Mouse (Mus musculus) forebrain, embryonic 13.5 days (tissue): Measurements from ENCODE around the gene Psmb7. TPM values are rescaled to one million over a fixed set of nuclear protein-coding genes. Genes with fewer than 3 reads are reported as not detected.
A peak's percentile ranks its signal among the peaks of the same experiment; 100 is the strongest.

Source experiments
- ATAC-seq: fragments of 200-750 bp; cut with Nextera tagmentation; 2 replicates; pipeline ENCODE4 v1.8.0; 2017
- H3K27ac ChIP-seq: fragments of 300-500 bp; sonication (generic); 2 replicates; pipeline ENCODE4 v1.5.1; 2015; ENCODE audit warnings: inconsistent platforms, mild to moderate bottlenecking, moderate library complexity
- H3K27me3 ChIP-seq: fragments of 300-500 bp; sonication (generic); 2 replicates; pipeline ENCODE4 v1.6.1; 2015; ENCODE audit warnings: mild to moderate bottlenecking, inconsistent platforms
- H3K36me3 ChIP-seq: fragments of 300-500 bp; sonication (generic); 2 replicates; pipeline ENCODE4 v1.6.1; 2015; ENCODE audit warnings: mild to moderate bottlenecking, inconsistent platforms; ENCODE audit not compliant: poor library complexity, severe bottlenecking
- H3K4me1 ChIP-seq: fragments of 300-500 bp; sonication (generic); 2 replicates; pipeline ENCODE4 v1.6.1; 2015; ENCODE audit warnings: inconsistent platforms
- H3K4me2 ChIP-seq: fragments of 300-500 bp; sonication (generic); 2 replicates; pipeline ENCODE4 v1.6.1; 2015; ENCODE audit warnings: inconsistent platforms, mild to moderate bottlenecking, moderate library complexity
- H3K4me3 ChIP-seq: fragments of 300-500 bp; sonication (generic); 2 replicates; pipeline ENCODE4 v1.5.1; 2015; ENCODE audit warnings: mild to moderate bottlenecking, inconsistent platforms
- H3K9ac ChIP-seq: fragments of 300-500 bp; sonication (generic); 2 replicates; pipeline ENCODE4 v1.6.1; 2015; ENCODE audit warnings: mild to moderate bottlenecking, inconsistent platforms
- H3K9me3 ChIP-seq: fragments of 300-500 bp; sonication (generic); replicated peaks from 2 replicates; pipeline ENCODE4 v1.6.1; 2016; ENCODE audit warnings: inconsistent platforms
- WGBS: fragments of 180-500 bp; shearing (Covaris S2); methylation state at CpG from one replicate; pipeline ENCODE4 v1.1.7; 2015; 5-methylcytosine and 5-hydroxymethylcytosine counted together
- polyA plus RNA-seq: library from polyadenylated mRNA; unstranded; fragments of >200 nt; fragmentation: Nextera tagmentation; extraction: Ambion mirVana; gene quantifications from 2 replicates; pipeline ENCODE4 v1.2.1, GENCODE M21; 2015

The Psmb7 gene
- polyA plus RNA-seq, 1 experiment from 2014 or later = 354 TPM

DNA sequence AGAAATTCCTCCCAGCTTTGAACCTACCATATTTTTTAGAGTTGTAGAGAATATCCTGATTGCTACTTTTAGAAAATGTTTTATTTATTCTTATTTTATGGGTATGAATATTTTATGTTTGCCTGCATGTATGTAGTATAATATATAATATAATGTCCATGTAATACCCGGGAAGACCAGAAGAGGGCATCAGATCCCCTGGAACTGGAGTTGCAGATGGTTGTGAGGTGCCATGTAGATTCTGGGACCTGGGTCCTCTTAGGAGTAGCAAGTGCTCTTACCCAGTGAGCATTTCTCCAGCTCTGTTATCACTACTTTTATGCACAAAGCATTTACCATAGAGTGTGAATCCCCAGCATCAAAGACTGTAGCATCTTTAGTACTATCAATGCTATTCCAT, 17.5 kb upstream of the Psmb7 start:
- Histone ChIP-seq H3K4me2 (no peak overlapping the region), H3K9me3 (no peaks in the 10 kb centered on the region), H3K4me1 (no peaks in the 10 kb centered on the region; the same call in 1 of the 2 replicates), H3K27me3 (peaks cover 7% of the 10 kb centered on the region), H3K36me3 (no peaks in the 10 kb centered on the region), H3K9ac (no peak overlapping the region), H3K27ac (no peak overlapping the region), H3K4me3 (no peak overlapping the region)
- ATAC-seq = no peak
- 0% methylated on average over 1 of the region's 1 CpGs for WGBS

DNA sequence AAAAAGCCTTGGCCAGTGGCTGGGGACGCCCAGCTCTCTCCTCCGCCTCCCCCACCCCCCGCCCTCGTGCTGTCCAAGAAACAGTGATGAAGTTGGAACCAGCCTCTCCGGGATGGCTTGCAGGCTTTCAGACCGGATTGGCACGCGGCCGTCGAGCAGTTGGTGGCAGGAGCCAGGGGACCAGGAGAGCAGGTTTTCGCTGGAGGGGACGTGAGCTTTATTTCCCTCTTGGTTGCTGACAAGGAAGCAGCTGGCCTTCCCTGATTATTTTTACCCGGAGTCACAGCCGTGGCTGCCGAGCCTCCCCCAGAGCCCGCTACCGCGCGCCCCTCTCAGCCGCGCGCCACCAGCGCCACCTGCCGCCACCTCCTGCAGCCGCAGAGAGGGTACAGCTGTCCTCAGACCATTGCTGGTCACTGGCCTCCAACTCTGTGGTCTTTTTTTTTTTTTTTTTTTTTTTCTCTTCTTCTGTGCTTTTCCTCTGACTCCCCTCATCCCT, 14.5 kb upstream of the Psmb7 start:
- Histone ChIP-seq H3K27me3 (peaks cover 7% of the 10 kb centered on the region), H3K4me1 (no peaks in the 10 kb centered on the region; the same call in 1 of the 2 replicates), H3K27ac (peak overlapping the region; percentile 66), H3K9ac (peak overlapping the region; percentile 67), H3K4me3 (peak overlapping the region; percentile 39), H3K36me3 (no peaks in the 10 kb centered on the region), H3K4me2 (peak overlapping the region; percentile 65), H3K9me3 (no peaks in the 10 kb centered on the region)
- WGBS = under 1% methylated on average over 25 of the region's 25 CpGs
- ATAC-seq = peak; percentile 98

DNA sequence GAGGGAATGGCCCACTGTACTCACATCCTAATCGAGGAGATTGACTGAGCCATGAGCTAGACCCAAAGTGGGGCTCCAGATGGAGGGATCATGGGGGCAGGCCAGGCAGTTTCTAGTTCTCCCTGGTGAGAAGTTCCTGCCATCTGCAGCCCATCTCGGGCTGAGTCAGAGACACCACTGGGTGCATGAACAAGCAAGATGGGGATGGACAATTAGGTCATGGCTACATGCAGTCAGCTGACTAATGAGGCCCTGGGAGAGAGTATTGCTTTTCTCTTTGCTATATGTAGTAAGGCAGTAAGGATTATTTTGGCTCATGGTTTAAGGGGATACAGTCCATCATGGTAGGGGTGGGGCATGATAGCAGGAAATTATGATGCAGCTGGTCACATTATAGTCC, 9.8 kb upstream of the Psmb7 start:
- no peaks in the 10 kb centered on the region; the same call in 1 of the 2 replicates for H3K4me1 ChIP-seq
- no peaks in the 10 kb centered on the region for H3K27me3 ChIP-seq
- no peak overlapping the region for H3K4me3 ChIP-seq
- H3K9me3 ChIP-seq = no peaks in the 10 kb centered on the region
- no peaks in the 10 kb centered on the region for H3K36me3 ChIP-seq
- H3K27ac ChIP-seq = no peak overlapping the region
- H3K9ac ChIP-seq = no peak overlapping the region
- ATAC-seq = no peak
- 78% methylated on average over 2 of the region's 2 CpGs for WGBS
- no peak overlapping the region for H3K4me2 ChIP-seq

DNA sequence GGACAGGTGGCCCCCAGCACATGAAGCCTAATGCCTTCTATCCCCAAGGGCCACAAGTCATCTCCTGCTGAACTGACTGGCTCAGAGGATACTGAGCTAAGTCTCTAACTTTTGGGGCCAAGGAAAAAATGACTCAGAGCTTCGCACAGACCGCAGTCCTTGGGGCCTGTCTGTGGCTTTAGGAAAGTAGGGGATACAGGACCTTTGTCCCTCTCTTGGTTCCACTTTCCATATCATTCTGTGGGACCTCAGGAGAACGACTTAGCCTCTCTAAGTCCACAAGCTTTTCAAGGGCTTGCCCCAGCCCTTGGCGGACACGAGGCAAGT, 9.4 kb upstream of the Psmb7 start:
- H3K4me2 ChIP-seq = no peak overlapping the region
- H3K27me3 ChIP-seq = no peaks in the 10 kb centered on the region
- H3K9ac ChIP-seq = no peak overlapping the region
- no peak for ATAC-seq
- no peaks in the 10 kb centered on the region; the same call in 1 of the 2 replicates for H3K4me1 ChIP-seq
- no peak overlapping the region for H3K27ac ChIP-seq
- no peak overlapping the region for H3K4me3 ChIP-seq
- no peaks in the 10 kb centered on the region for H3K9me3 ChIP-seq
- no peaks in the 10 kb centered on the region for H3K36me3 ChIP-seq
- 93% methylated on average over 5 of the region's 5 CpGs for WGBS

DNA sequence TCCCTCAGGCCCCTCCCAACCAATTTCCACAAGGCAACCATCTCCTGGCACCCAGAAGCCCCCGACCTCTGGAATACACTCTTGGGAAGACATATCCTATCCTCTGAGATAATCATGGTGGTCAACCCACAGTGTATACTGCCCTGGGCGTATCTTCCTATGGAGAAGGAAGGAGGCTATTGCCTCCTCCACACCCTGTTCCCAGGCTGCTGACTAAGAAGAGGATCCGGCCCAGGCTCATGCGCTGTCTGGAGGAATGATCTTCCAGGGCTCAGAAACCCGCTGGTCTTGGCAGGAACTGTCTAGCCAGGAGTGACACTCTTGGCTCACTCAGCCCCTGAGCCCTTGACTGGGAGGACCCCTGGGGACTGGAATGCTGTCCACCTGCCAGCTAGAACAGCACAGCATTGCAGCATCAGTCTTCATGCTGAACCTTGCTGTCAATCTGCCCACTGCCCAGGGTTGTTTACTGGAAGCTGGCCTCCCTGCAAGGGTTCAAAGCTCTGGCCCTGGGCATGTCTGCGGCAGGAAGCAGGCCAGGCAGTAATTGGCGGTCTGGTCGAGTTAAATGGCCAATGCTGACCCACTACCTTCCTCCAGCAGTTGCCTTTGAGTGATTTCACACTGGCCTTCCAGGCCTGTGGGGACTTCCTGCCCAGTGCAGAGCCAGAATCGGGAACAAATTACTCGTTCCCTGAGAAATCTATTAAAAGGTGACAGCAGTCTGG, 8.8 kb upstream of the Psmb7 start:
- no peaks in the 10 kb centered on the region for H3K36me3 ChIP-seq
- no peak overlapping the region for H3K4me2 ChIP-seq
- no peak overlapping the region for H3K9ac ChIP-seq
- 70% methylated on average over 10 of the region's 10 CpGs for WGBS
- H3K27ac ChIP-seq = no peak overlapping the region
- H3K27me3 ChIP-seq = no peaks in the 10 kb centered on the region
- H3K4me3 ChIP-seq = no peak overlapping the region
- ATAC-seq = no peak
- H3K9me3 ChIP-seq = no peaks in the 10 kb centered on the region
- peaks cover 1% of the 10 kb centered on the region; the same call in 1 of the 2 replicates for H3K4me1 ChIP-seq

DNA sequence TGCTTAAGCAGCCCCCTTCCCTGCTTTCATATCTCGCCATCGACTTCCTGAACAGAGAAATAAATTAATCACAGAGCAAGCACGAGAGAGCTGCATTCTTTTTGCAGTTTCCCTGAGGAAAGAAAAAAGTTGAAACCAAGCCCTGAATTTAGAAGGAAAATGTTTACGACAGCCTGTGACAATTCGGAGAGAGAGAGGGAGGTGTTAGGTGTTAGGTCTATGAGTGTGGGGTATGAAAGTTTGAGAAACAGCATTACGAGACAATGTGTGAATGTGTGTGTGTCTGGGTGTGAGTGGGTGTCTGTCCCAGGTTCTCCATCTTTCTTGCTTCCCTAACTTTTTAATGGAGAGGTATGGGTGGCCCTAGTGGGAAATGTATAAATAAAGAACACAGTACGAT, 8.2 kb upstream of the Psmb7 start:
- Histone ChIP-seq H3K27ac (no peak overlapping the region), H3K4me1 (peaks cover 8% of the 10 kb centered on the region), H3K27me3 (no peaks in the 10 kb centered on the region), H3K9me3 (no peaks in the 10 kb centered on the region), H3K4me3 (no peak overlapping the region), H3K36me3 (no peaks in the 10 kb centered on the region), H3K4me2 (no peak overlapping the region), H3K9ac (no peak overlapping the region)
- 83% methylated on average over 7 of the region's 7 CpGs for WGBS
- ATAC-seq = no peak

DNA sequence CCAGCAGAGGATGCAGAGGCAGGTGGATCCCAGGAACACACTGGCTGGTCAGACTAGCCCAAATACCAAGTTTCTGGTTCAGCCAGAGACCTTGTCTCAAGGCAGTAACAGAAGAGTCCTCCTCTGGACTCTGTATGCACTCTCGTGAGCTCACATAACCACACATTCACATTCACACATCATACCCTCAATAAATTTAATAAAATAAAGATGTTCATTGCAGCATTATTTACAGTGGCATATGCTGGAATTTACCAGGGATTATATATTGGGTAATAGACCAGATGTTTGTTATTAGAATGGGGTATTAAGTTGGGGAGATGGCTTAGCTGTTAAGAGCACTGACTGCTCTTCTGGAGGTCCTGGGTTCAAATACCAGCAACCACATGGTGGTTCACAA, 6.5 kb upstream of the Psmb7 start:
- H3K9me3 ChIP-seq = no peaks in the 10 kb centered on the region
- H3K4me2 ChIP-seq = no peak overlapping the region
- no peaks in the 10 kb centered on the region for H3K27me3 ChIP-seq
- WGBS = 90% methylated on average over 1 of the region's 1 CpGs
- no peak overlapping the region for H3K27ac ChIP-seq
- H3K9ac ChIP-seq = no peak overlapping the region
- H3K4me3 ChIP-seq = no peak overlapping the region
- ATAC-seq = no peak
- H3K36me3 ChIP-seq = no peaks in the 10 kb centered on the region
- H3K4me1 ChIP-seq = peaks cover 9% of the 10 kb centered on the region

DNA sequence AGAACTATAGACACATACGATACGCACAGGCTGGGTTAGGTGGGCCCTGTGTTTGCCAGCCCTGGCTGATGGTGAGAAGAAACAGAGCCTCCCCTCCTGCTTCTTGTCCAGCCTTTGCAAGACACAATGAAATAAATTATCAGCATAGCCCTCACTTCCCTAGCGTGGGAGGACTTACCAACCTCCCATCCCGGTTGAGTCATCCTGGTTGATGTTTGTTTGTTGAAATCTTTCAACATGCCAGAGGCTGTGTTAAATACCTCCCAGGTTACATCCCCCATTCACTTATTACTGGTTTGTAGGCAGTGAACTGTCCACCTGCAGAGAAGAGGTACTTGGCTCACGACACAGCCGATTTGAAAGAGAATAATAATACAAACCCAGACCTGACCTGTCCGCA, 3.8 kb upstream of the Psmb7 start:
- 79% methylated on average over 7 of the region's 7 CpGs for WGBS
- Histone ChIP-seq H3K9me3 (no peaks in the 10 kb centered on the region), H3K27ac (peak overlapping the region; percentile 69), H3K4me2 (peak overlapping the region; percentile 24; the same call in 1 of the 2 replicates), H3K4me1 (peaks cover 19% of the 10 kb centered on the region), H3K4me3 (no peak overlapping the region), H3K9ac (0 out of 2 replicates have a peak overlapping the region, but pooled peaks have one; percentile 14), H3K27me3 (no peaks in the 10 kb centered on the region), H3K36me3 (no peaks in the 10 kb centered on the region)
- no peak for ATAC-seq

DNA sequence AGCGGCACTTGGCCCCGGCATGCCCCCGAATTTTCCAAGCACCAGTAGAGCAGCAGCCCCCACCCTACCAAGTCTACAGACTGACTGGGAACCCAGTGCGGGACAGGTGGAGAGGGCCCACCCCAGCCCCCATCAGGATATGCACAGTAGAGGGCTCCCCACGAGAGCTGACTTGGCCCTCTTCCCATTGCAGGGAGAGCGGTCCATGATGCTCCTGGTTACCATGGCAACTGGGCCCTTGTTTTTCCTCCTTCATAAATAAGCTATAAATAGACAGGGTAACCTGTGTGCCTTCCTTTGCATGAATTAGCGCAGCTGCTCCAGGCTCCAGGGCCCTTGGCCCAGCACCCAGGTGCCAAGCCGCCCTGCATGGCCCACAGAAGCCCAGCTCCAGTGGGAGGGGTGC, 3.3 kb upstream of the Psmb7 start:
- Histone ChIP-seq H3K4me3 (no peak overlapping the region), H3K27me3 (no peaks in the 10 kb centered on the region), H3K36me3 (no peaks in the 10 kb centered on the region), H3K9me3 (no peaks in the 10 kb centered on the region), H3K4me2 (peak overlapping the region; percentile 24; the same call in 1 of the 2 replicates), H3K4me1 (peaks cover 22% of the 10 kb centered on the region), H3K9ac (0 out of 2 replicates have a peak overlapping the region, but pooled peaks have one; percentile 14), H3K27ac (peak overlapping the region; percentile 69)
- ATAC-seq = peak; percentile 44; the same call in 1 of the 2 replicates
- 48% methylated on average over 8 of the region's 8 CpGs for WGBS

DNA sequence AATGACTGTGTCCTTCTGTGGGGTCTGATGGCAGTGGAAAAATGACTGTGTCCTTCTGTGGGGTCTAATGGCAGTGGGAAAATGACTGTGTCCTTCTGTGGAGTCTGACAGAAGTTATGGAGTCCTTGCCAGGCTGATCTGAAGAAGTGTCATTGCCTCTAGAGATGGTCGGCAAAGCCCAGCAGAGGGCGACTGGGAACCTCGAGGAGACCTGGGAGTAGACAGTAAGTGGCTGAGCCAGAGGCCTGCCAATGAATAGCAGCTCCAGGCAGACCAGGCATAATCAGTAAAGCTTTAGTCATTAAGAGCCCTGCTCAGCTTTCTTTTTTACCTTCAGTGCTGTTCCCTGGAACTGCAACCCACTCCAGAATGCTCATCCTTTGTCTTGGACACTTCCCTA, 2.0 kb upstream of the Psmb7 start:
- H3K9ac ChIP-seq = no peak overlapping the region
- H3K4me3 ChIP-seq = no peak overlapping the region
- H3K9me3 ChIP-seq = no peaks in the 10 kb centered on the region
- H3K27ac ChIP-seq = no peak overlapping the region
- H3K36me3 ChIP-seq = peaks cover 10% of the 10 kb centered on the region
- 2% methylated on average over 3 of the region's 3 CpGs for WGBS
- H3K4me1 ChIP-seq = peaks cover 22% of the 10 kb centered on the region
- H3K27me3 ChIP-seq = no peaks in the 10 kb centered on the region
- H3K4me2 ChIP-seq = no peak overlapping the region
- ATAC-seq = peak; percentile 67

DNA sequence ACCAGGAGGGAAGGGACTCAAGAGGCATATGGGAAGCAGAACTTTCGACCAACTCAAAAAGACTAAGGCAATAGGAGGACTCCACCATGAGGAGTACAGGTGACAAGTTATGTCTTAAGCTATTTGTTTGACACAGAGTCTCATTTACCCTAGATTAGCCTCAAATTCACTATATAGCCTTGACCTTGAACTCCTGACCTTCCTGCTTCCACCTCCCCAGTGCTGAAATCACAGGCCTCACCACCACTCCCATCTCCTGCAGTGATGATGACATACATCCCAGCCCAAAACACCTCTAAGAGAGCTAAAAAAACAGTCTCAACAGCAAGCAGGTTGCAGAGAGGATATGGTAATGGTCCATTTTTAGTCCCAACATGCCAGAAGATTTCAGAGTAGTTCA, 2.1 kb downstream of the Psmb7 start:
- no peak overlapping the region for H3K27ac ChIP-seq
- ATAC-seq = no peak
- H3K4me1 ChIP-seq = peaks cover 13% of the 10 kb centered on the region; the same call in 1 of the 2 replicates
- no peak overlapping the region for H3K4me3 ChIP-seq
- no peaks in the 10 kb centered on the region for H3K9me3 ChIP-seq
- no peak overlapping the region for H3K9ac ChIP-seq
- H3K36me3 ChIP-seq = peaks cover 44% of the 10 kb centered on the region
- no peak overlapping the region for H3K4me2 ChIP-seq
- 96% methylated on average over 1 of the region's 1 CpGs for WGBS
- no peaks in the 10 kb centered on the region for H3K27me3 ChIP-seq

DNA sequence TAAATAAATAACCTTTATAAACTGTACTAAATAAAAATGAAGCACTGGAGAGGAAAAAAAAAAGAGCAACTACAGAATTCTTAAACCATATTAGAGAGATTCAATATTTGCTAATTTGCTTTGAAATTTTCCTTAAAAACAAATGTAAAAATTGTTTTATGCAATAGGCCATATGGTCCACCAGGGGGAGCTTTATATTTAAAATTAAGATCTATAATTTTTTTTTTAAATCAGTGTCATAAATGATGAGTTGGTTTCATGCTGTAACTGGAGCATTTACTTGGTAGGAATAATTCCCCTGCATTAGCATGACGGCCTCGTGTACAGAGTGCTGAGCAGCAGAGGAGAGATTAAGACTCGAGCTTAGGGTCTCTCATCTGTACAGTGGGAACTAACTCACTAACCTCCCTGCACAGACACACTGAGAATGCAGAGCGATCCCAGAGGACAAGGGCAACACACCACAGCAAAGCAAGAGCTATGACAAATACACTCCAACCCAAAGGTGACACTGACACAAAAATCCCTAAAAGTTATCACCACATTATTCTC, 6.1 kb downstream of the Psmb7 start:
- Histone ChIP-seq H3K9ac (no peak overlapping the region), H3K4me2 (no peak overlapping the region), H3K4me1 (peaks cover 5% of the 10 kb centered on the region; the same call in 1 of the 2 replicates), H3K4me3 (no peak overlapping the region), H3K36me3 (peaks cover 82% of the 10 kb centered on the region), H3K27ac (no peak overlapping the region), H3K27me3 (no peaks in the 10 kb centered on the region), H3K9me3 (no peaks in the 10 kb centered on the region)
- 79% methylated on average over 4 of the region's 4 CpGs for WGBS
- no peak for ATAC-seq
